Mouse (Mus musculus): ENCODE measurements around the gene Slc12a1. TPM values are rescaled to one million over a fixed set of nuclear protein-coding genes. Genes with fewer than 3 reads are reported as not detected.

Slc12a1 gene
- total RNA-seq, 2 experiments from 2014 or later: 0.07 TPM; not detected in 1

GRCm38 (mm10) chr2:125196771-125197170 is 44.5 kb downstream of the Slc12a1 start:
- no peak for DNase-seq (ENCODE audit: extremely low spot score in 1 of 2, low spot score in 1 of 2)

DNA sequence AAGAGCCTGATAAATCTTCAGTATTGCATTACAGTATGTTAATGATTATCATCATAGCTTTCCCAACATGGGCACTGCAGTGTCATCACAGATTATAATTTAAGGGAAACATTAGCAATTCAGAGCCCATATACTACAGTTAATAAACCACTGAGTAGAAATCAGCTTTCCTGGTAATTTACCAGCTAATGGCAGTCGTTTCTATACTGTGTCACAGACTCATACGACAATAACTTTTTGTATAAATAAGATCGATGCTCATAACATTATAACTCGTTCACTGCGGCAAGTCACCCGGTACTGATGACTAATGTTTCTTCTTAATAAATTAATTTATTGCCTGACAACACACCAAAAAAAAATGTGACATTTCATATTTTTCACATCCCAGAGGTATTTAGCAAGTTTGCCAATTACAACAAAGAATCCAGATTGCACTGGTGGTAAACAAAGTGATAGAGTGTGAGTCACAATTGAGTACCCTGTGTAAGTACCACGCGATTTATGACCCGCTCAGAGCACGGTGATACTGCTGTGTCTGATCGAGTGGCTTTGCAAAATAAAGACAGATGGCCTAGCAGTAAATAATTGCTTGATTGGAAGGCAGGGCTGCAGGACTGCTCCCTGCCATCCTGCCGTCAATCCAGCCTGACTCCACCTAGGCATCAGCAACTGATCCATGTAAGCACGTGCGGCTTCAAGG is 56.7 kb downstream of the Slc12a1 start:
- DNase-seq (ENCODE audit: extremely low spot score in 1 of 2, low spot score in 1 of 2): no peak

GRCm38 (mm10) chr2:125211831-125212510 is 59.7 kb downstream of the Slc12a1 start:
- DNase-seq (ENCODE audit: extremely low spot score in 1 of 2, low spot score in 1 of 2): no peak

DNA sequence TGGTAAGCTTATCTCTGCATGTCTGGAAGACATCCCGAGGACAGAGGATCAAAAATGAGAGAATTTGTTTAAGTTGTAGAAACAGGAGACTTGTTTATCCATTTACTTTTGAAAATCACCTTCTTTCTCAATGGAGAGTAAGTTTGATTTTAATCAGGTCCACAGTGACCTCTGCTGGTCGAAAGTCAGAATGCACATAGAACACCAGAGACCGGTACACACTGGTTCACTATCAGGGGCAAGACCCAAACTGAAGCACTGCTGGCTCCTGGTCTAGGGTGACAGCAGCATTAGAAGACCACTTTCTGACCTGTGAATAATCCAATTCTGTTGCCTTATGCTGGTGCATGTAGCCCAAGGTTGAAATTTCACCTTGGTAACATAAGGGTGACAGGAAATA is 62.3 kb downstream of the Slc12a1 start:
- peak; percentile 65 to 97 for DNase-seq (ENCODE audit: extremely low spot score in 1 of 2, low spot score in 1 of 2)

- DNase-seq (ENCODE audit: extremely low spot score in 1 of 2, low spot score in 1 of 2): no peak
These were observed 65.0 kb downstream of the Slc12a1 start for GRCm38 (mm10) chr2:125217286-125217685.

DNA sequence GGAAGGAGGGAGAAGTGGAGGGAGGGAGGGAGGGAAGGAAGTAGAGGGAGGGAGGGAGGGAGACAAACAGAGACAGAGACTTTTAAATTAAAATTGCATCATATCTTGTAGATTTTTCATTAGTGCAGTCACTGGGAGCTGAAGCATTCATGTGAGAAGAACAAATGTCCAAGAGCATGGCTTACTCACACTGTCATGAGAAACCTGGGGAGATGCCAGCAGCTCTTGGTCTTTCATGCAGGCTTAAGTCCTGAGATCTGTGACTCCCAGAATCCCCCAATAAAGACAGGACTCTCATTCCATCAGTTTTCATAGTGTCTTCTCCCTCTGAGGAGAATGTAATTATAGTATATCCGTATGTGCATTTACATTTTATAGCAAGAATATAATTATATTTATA is 66.3 kb downstream of the Slc12a1 start:
- no peak for DNase-seq (ENCODE audit: extremely low spot score in 1 of 2, low spot score in 1 of 2)

DNA sequence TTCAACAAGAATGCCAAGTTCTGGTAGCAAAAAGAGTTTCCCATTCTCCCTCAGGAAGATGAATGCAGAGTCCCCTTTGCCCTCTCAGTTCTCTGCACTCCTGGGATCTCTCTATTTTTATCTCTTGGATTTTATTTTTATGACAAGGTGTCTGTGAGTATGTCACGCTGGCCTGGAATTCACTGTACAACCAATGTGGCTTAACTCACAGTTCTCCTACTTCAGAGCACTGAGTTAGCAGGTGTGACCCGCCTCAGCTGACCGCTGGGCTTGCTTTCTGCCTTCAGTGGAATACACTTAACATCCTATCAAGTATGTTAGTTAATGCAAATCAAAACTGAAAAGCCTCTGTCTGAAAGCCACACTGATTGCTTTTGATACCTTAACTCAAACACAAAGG is 67.0 kb downstream of the Slc12a1 start:
- no peak for DNase-seq (ENCODE audit: extremely low spot score in 1 of 2, low spot score in 1 of 2)

DNA sequence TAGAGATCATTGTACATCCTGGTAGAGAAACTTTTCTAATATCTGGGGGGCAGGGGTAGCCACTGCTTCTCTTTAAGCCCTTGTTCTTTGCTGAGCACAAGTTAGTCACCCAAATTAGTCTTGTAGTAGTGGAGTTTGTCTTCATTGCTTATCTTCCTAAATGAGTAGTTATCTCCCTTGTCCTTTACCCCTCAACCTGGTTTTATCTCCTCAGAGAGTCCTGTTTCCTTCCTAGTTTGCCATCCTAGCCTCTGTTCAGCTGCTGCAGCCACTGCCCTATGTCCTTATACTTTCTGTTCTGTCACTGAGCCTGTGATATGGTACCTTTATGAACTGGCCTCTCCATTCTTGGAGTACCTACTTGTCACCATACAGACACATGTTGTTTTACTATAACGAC is 69.4 kb downstream of the Slc12a1 start:
- DNase-seq (ENCODE audit: extremely low spot score in 1 of 2, low spot score in 1 of 2): no peak

DNA sequence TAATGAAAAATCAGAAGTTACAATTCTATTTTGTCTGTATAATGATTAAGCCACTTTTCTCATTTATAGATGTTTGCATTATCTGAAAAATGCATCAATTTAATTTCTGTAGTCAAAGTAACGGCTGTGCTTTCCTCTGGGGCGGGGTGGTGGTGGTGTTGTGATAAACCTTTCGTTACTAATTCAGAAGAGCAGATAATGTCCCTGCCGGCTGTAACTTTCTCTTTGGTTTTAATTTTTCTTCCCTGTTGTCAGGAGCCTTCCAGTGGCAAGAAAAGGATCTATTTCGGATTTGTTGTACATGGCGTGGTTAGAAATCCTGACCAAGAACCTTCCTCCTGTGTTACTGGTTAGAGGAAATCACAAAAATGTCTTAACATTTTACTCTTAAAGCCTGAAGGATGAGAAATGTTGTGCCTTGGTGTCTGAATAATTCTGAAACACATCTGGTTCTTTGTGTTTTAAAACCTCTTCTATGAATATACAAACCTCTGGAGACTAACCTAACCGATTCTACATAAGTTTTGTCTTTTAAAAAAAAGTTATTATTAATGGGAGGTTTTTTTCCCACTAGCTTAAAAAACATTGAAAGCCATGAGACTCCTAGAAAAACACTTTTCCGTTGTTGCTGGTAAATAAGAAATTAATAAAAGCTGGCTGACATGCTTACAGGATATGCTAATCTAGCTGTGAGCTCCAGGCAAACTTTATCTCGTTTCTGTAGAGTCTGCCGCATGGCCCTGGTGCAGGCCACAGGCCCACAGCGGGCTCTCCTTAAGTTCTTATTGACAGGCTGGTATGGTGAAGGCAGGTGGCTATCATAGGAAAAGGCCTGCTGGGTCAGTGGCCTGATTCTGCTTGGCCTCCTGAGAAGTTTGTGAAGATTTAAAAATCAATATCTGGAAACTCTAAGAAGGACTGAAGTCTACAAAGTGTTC is 76.4 kb downstream of the Slc12a1 start:
- no peak for DNase-seq (ENCODE audit: extremely low spot score in 1 of 2, low spot score in 1 of 2)

DNA sequence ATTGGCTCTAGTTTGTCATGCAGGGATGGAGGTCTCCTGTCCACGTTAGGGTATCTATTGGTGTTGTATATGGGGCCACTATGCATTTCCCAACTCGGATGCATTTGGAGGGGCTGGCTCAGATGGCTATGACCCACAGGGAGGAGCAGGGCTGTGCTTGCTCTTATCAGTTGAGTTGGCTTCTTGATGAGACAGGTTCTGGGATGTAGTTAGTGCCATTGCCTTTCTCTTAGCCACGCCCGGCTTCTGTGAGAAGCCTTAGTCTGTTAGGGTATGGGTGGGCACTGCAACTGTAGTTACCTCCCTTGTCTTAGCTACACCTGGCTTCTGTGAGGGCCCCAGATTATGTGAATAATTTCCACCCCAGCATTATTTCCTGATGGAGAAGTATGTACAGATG is 79.9 kb downstream of the Slc12a1 start:
- DNase-seq (ENCODE audit: extremely low spot score in 1 of 2, low spot score in 1 of 2): no peak

GRCm38 (mm10) chr2:125233537-125233936 is 81.2 kb downstream of the Slc12a1 start:
- no peak for DNase-seq (ENCODE audit: extremely low spot score in 1 of 2, low spot score in 1 of 2)

GRCm38 (mm10) chr2:125234049-125234448 is 81.7 kb downstream of the Slc12a1 start:
- DNase-seq (ENCODE audit: extremely low spot score in 1 of 2, low spot score in 1 of 2): no peak

GRCm38 (mm10) chr2:125245545-125246285 is 93.4 kb downstream of the Slc12a1 start:
- no peak for DNase-seq (ENCODE audit: extremely low spot score in 1 of 2, low spot score in 1 of 2)

DNA sequence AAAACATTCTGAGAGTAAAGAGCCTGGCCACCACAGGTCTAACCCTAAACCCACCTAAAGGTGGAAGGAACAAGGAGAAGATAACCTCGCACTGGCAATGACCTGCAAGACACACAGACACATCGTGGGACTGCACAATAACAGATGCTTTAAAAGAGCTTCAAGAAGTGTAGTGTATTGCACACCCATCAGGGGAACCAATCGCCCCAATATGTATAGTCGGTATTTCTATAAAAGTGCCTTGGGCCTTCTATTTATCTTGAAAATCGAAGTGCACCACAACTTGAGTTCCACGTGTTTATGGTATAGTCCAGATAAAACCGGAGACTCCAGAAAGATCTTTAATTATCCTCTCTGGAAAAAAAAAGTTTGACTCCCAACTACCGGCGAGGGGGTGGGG is 94.4 kb downstream of the Slc12a1 start:
- no peak for DNase-seq (ENCODE audit: extremely low spot score in 1 of 2, low spot score in 1 of 2)

DNA sequence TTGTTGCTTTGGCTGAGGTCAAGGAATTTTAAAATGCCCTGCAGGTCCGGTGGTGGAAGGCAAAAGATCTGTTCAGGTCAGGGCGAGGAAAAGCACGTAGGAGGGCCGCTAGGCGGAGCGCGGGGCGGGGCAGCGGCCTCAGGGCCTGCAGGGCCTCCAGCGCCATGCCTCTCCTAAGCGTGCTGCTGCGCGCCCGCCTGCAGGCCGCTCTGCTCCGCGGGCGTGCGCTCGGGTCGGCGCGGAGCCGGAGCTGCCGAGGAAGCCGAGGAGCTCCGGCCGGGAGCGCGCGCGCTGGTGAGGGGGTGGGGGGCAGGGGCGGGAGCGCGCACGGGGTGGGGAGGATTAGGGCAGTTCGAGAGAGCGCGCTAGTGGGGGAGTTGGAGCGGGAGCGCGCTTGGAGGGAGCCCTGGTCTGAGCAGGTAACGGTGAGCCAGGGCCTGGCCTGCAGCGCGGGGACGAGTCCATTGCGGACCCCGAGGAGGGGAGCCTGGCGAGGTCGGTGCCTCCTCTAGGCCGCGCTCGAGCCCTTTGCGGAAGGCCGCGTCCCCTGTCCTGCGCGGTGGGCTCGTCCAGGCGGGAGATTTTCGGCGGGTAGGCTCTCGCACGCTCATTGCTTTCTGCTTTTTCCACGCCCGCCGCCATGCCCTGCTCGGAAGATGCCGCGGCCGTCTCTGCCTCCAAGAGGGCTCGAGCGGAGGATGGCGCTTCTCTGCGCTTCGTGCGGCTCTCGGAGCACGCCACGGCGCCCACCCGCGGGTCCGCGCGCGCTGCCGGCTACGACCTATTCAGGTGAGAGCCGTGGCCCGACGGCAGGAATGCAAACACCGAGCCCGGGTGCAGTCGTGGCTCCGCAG is 95.0 kb downstream of the Slc12a1 start, which contains the start of gene Dut:
TSS of gene Dut (plus strand) at position 83 of the 854 bp plus-strand sequence.
- peak; percentile 64 to 76 for DNase-seq (ENCODE audit: extremely low spot score in 1 of 2, low spot score in 1 of 2)

GRCm38 (mm10) chr2:125247962-125248235 is 95.6 kb downstream of the Slc12a1 start:
- DNase-seq (ENCODE audit: extremely low spot score in 1 of 2, low spot score in 1 of 2): no peak

DNA sequence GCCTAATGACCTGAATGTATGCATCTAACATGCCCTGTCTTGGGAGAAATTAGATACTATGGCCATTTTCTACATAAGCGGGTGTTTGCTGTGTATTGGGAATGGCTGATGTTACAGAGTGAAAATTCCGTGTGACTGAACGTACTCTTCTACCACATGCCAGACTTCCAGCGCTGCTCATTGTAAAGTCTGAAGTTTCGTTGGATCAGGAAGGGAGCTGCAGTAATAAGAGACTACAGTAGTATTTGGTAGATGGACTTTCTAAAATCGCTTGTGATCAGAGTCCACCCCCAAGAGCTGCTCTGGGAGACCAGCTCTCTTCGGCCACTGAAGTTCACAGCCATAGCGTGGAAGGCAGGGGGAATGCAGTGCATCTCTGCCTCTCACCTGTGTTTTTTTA is 96.0 kb downstream of the Slc12a1 start:
- no peak for DNase-seq (ENCODE audit: extremely low spot score in 1 of 2, low spot score in 1 of 2)

DNA sequence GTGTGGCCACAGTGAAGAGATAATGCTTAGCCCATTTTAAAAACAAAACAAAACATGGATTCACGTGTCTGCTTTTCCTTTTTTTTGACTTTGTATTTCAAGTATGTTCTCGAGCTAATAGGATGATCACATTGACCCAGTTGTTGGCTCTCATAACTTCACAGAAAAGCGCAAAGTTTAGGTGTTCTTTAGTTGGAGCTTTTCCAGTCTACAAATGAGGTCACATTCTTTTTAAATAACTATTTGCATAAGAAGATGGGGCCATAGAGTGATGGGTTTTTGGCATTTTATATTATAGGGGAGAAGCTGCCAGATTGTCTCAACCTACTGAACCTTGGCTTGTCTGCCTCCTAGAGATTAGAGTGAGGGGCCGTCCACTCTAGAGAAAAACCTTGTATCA is 97.0 kb downstream of the Slc12a1 start:
- DNase-seq (ENCODE audit: extremely low spot score in 1 of 2, low spot score in 1 of 2): no peak

- no peak for DNase-seq (ENCODE audit: extremely low spot score in 1 of 2, low spot score in 1 of 2)
These were observed 97.6 kb downstream of the Slc12a1 start for GRCm38 (mm10) chr2:125249874-125250273.

GRCm38 (mm10) chr2:125251781-125252180 is 99.5 kb downstream of the Slc12a1 start:
- DNase-seq (ENCODE audit: extremely low spot score in 1 of 2, low spot score in 1 of 2): no peak

All from layer of hippocampus, postnatal 25 days (tissue).